Mouse (Mus musculus): ENCODE measurements around the gene Psen2.

- TF ChIP-seq CTCF (IDR thresholded peaks at IDR 0.05; ENCODE audit: low read depth, low read length) (no peak), GATA1 (IDR thresholded peaks at IDR 0.05; ENCODE audit: borderline replicate concordance, low read length) (no peak), POLR2AphosphoS5 (IDR thresholded peaks at IDR 0.05; ENCODE audit: insufficient replicate concordance, low read depth, low read length) (no peak), TAL1 (conservative IDR thresholded peaks at IDR 0.05; ENCODE audit: low read depth, low read length) (no peak)
Measured at GRCm38 (mm10) chr1:180299697-180300096, 36.5 kb upstream of the Psen2 start.

All from G1E (cell line).